Mouse (Mus musculus) small intestine, adult 2 months (tissue): ENCODE data around the gene Pex11a.

Experiments used
- CTCF ChIP-seq: fragments of 200-500 bp; IDR thresholded peaks from 2 replicates; pipeline ENCODE4 v1.5.1; 2012; ENCODE audit warnings: low read depth, mild to moderate bottlenecking, control low read depth, inconsistent platforms, low read length, moderate library complexity, mixed read lengths; ENCODE audit not compliant: insufficient replicate concordance, insufficient read length; ENCODE audit errors: extremely low read depth
- POLR2A ChIP-seq: fragments of 200-500 bp; IDR thresholded peaks from 2 replicates; pipeline ENCODE4 v1.6.1; 2012; ENCODE audit warnings: low read depth, mild to moderate bottlenecking, control low read depth, inconsistent platforms, low read length, moderate library complexity

DNA sequence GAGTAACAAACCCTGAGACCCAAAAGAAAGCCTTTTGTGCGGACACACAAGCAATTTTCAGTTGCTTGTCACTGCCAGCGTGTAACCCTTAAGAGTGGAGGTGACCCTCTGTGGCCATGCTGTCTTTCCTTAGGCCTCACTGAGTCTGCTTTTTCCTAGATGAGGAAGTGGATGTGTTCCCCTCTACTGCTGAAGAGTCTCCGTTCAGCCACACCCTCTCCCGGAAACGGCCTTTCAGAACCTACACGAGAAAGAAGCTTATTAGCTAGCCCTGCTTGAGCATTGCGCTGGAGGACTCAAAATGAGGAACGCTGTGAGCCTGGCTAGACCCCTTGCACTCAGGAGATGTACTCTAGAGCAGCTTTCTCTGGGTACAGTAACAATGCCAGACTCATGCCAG is 46.4 kb downstream of the Pex11a start:
- TF ChIP-seq CTCF, result no peak
- no peak for TF ChIP-seq POLR2A
